ENCODE assay signal across 36 mouse cellular contexts in the genomic region with DNA sequence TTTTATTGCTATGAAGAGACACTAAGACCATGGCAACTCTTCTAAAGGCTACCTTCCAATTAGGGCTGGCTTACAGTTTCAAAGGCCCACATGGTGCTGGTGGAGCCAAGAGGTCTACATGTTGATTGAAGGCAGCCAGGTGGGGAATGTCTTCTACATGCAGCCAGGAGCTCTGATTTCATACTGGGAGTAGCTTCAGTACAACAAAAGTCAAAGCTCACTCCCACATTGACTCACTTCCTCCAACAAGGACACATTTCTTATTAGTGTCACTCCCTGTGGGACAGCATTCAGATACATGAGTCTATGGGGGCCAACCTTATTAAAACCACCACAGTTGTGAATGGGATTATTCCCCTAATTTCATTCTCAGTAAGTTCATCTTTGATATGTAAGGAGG. TPM values are rescaled to one million over a fixed set of nuclear protein-coding genes. Genes with fewer than 3 reads are reported as not detected.
"Had no signal": no experiment of that assay in that cellular context is flagged by ENCODE, and none has a peak within 500 bp of the region (broad histone marks: within the 10 kb centered on the region; RNA-seq: fewer than 3 reads in every experiment).

No protein-coding gene starts in this region.

- DNase-seq: left cerebral cortex, postnatal 4 days; liver; liver, embryonic 13.5 days; liver, postnatal 0 days; lung, adult 18-20 months; lung, adult 2 months; lung, embryonic 14.5 days; lung, postnatal 10 days; lung, postnatal 14 days; lung, postnatal 36 days; lung, postnatal 4 days; midbrain, embryonic 14.5 days had no signal

- H3K36me3 ChIP-seq: limb, embryonic 10.5 days; limb, embryonic 12.5 days; limb, embryonic 13.5 days; limb, embryonic 15.5 days; liver, embryonic 12.5 days; liver, embryonic 13.5 days; liver, embryonic 15.5 days; lung, embryonic 15.5 days; midbrain, embryonic 10.5 days; midbrain, embryonic 12.5 days; midbrain, embryonic 13.5 days; midbrain, embryonic 15.5 days; neural tube, embryonic 12.5 days had no signal

- H3K4me2 ChIP-seq: limb, embryonic 12.5 days; limb, embryonic 13.5 days; limb, embryonic 15.5 days; liver, embryonic 11.5 days; liver, embryonic 12.5 days; liver, embryonic 13.5 days; liver, embryonic 15.5 days; lung, embryonic 14.5 days; lung, embryonic 15.5 days; midbrain, embryonic 11.5 days; midbrain, embryonic 12.5 days; midbrain, embryonic 13.5 days; midbrain, embryonic 15.5 days; neural tube, embryonic 12.5 days had no signal

- H3K9me3 ChIP-seq: limb, embryonic 10.5 days; limb, embryonic 12.5 days; limb, embryonic 13.5 days; limb, embryonic 15.5 days; liver, embryonic 12.5 days; liver, embryonic 13.5 days; liver, embryonic 15.5 days; lung, embryonic 15.5 days; megakaryocyte, embryonic 14.5 days; midbrain, embryonic 10.5 days; midbrain, embryonic 12.5 days; midbrain, embryonic 13.5 days; midbrain, embryonic 15.5 days; neural tube, embryonic 12.5 days had no signal

- H3K4me1 ChIP-seq: limb, embryonic 10.5 days; limb, embryonic 12.5 days; limb, embryonic 13.5 days; limb, embryonic 15.5 days; liver, embryonic 12.5 days; liver, embryonic 13.5 days; liver, embryonic 15.5 days; lung, embryonic 15.5 days; megakaryocyte, embryonic 14.5 days; midbrain, embryonic 10.5 days; midbrain, embryonic 12.5 days; midbrain, embryonic 13.5 days; midbrain, embryonic 15.5 days; neural tube, embryonic 12.5 days had no signal

- H3K27me3 ChIP-seq: limb, embryonic 12.5 days; limb, embryonic 13.5 days; limb, embryonic 15.5 days; liver, embryonic 12.5 days; liver, embryonic 13.5 days; liver, embryonic 15.5 days; lung, embryonic 15.5 days; megakaryocyte, embryonic 14.5 days; midbrain, embryonic 12.5 days; midbrain, embryonic 13.5 days; midbrain, embryonic 15.5 days; neural tube, embryonic 12.5 days had no signal

- H3K9ac ChIP-seq: limb, embryonic 12.5 days; limb, embryonic 13.5 days; limb, embryonic 15.5 days; liver, embryonic 12.5 days; liver, embryonic 13.5 days; liver, embryonic 14.5 days; liver, embryonic 15.5 days; liver, postnatal 0 days; lung, embryonic 14.5 days; lung, embryonic 15.5 days; midbrain, embryonic 12.5 days; midbrain, embryonic 13.5 days; midbrain, embryonic 15.5 days; neural tube, embryonic 12.5 days had no signal

- H3K27ac ChIP-seq: limb, embryonic 10.5 days; limb, embryonic 12.5 days; limb, embryonic 13.5 days; limb, embryonic 15.5 days; liver, embryonic 12.5 days; liver, embryonic 13.5 days; liver, embryonic 14.5 days; liver, embryonic 15.5 days; lung, embryonic 15.5 days; macrophage; midbrain, embryonic 10.5 days; midbrain, embryonic 12.5 days; midbrain, embryonic 13.5 days; midbrain, embryonic 15.5 days; neural tube, embryonic 12.5 days had no signal

- H3K4me3 ChIP-seq: limb, embryonic 10.5 days; limb, embryonic 12.5 days; limb, embryonic 13.5 days; limb, embryonic 15.5 days; liver, embryonic 12.5 days; liver, embryonic 13.5 days; liver, embryonic 15.5 days; lung, embryonic 15.5 days; megakaryocyte, embryonic 14.5 days; midbrain, embryonic 10.5 days; midbrain, embryonic 12.5 days; midbrain, embryonic 13.5 days; midbrain, embryonic 15.5 days; myocyte; neural tube, embryonic 12.5 days had no signal

RNA-seq across cellular contexts. Expression of gene St6gal2, which starts 23.8 kb away (rescaled TPM):
- total RNA-seq: liver, adult 2 months; megakaryocyte progenitor cell, adult 5-6 weeks; megakaryocyte, adult 5-6 weeks; megakaryocyte-erythroid progenitor cell, adult 5-6 weeks; monocyte, adult 5-6 weeks had no signal
- polyA plus RNA-seq: liver, adult 2 months; liver, embryonic 16.5 days; liver, postnatal 0 days; macrophage; myocyte had no signal
